Mouse (Mus musculus) retina, embryonic 14.5 days (tissue): ENCODE data around the gene Fam81b.
"Not testable (repeated sequence)": the region's sequence is repeated elsewhere in the genome, so short reads cannot be mapped to it uniquely, and the experiment has no call there.

ENCODE experiments used
- DNase-seq: peaks from one replicate; pipeline ENCODE4 v3.0.0-alpha.2; 2015; ENCODE audit warnings: low spot score

Gene Fam81b

DNA sequence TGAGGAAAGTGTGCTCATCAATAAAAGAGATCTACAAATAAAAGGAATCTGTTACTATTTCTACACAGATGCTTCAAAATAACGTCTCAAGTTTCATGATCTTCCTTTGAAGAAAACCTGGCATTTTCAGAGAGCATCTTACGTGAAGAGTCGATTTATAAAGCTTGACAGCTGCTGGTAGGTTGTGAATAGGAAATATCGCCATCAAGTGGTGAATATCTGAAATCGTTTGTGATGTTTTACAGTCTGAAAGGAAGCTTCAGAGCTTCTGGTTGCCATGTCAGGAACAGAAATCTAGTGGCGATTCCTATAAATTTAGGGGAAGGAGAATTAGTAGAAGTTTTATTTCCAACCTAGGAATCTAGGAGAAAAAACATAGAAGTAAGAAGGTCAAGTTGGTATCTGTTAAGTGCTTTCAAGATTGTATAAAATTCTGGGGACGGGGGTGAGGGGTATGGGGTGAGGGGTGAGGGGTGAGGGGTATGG is at the start of gene Fam81b:
TSS of gene Fam81b (minus strand) at position 436 of the 486 bp plus-strand sequence.
- peak; percentile 51 for DNase-seq

- DNase-seq: not testable (repeated sequence)
Measured at GRCm38 (mm10) chr13:76345941-76346340, 41.1 kb upstream of the Fam81b start.

GRCm38 (mm10) chr13:76318635-76319034 is 13.8 kb upstream of the Fam81b start:
- DNase-seq: no peak

GRCm38 (mm10) chr13:76311580-76311979 is 6.7 kb upstream of the Fam81b start:
- DNase-seq: no peak

GRCm38 (mm10) chr13:76308811-76309210 is 3.9 kb upstream of the Fam81b start:
- DNase-seq: no peak

DNA sequence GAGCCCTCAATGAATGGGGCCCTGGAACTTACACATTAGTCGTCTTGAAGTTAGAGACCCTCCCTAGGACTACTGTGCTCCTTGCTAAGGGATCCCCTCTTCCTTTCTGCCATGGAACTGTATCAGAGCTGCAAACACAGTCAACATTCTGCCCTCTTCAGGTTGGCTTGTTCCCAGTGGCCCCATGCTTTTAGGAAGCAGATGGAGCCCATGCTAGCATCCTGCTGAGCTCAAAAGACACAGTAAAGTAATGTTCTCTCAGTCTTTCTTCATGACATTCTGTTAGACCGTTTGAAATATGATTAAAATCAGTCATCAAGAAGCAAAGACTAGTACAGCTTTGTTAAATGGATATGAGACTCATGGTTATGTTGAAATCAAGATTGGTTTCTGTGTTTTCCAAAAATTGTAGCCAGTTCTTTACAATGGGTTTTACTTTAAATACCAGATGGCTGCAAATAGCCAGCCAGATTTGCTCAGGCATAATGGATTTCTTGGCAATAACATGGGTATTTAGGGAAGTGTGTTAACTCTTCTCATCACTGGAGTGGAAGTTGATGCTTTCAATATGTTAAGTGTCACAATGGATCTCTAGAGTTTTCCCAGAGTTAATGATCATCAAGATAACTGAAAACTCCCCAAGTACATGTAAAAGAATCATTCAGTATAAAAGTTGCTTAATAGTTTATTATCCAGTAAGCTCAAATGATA is 938 bp upstream of the Fam81b start:
- DNase-seq: peak; percentile 12

DNA sequence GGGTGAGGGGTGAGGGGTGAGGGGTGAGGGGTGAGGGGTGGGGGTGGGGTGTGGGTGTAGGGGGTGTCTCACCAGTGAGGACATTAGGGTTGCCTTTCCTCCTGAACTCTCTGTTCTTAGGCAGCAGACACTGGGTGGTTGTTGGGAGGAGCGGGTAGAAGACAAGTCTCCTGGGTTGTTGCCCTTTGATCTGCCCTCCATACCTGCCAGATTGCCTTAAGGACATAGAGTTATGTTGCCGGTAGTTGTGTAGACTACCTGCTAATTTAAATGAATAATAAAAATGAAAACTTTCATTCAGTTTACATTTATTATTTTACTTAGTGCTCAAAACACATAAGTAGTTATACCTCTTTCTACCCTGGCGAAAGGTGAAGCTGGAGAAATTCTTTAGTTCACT is 369 bp upstream of the Fam81b start:
- no peak for DNase-seq

GRCm38 (mm10) chr13:76304201-76304600 is 671 bp downstream of the Fam81b start:
- DNase-seq: no peak

DNA sequence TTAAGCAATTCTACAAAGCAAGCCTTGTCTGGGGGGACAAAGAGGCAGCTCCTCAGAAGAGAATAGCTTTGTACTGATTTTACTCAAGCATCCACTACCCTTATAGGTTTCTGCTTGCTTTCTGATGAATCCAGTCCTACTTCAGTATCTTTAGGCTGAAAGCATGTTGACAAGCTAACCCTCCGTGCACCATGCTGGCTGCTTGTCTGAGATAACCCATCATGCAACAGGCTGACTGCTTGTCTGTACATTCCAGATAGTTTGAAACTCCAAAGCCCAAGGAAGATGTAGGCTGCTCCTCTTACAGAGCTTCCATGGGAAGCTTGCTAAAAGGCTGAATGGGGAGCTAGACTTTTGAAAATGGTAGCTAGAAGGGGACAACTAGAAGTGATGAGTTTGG is 1.7 kb downstream of the Fam81b start:
- DNase-seq: no peak

- DNase-seq: no peak
Measured at GRCm38 (mm10) chr13:76302056-76302455, 2.8 kb downstream of the Fam81b start.

DNA sequence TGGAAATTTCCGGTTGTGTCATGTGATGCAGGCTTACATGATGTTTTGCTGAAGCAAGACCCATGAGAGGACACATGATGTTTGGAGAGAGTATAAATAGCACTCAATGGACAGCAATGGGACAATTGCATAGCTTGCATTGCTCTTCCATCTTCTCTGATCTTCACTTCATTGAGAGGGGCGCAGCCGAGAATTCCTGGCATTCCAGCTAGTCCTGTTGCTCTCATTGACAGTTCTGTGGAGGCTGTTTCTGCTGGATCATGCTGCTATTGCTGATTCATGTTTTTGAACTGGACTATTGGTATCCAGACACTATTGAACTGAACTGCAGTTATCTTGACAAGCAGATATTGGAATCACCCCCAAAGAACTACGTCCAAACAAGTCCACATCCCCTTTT is 12.8 kb downstream of the Fam81b start:
- no peak for DNase-seq

DNA sequence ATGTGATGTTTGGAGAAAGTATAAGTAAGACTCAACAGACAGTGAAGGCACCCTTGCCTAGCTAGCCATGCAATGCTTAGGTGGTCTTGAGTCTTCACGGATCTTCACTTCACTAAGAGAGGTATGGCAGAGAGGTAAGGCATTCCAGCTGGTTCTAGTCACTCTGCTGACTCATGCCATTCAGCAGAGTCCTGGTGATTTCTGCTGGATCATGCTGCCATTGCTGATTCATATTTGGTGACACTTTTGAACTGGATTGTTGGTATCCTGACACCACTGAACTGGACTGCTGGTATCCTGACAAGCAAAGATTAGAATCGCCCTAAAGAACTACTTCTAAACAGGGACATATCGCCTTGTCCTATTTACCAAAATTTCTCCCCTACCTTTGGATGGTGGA is 20.3 kb downstream of the Fam81b start:
- no peak for DNase-seq

DNA sequence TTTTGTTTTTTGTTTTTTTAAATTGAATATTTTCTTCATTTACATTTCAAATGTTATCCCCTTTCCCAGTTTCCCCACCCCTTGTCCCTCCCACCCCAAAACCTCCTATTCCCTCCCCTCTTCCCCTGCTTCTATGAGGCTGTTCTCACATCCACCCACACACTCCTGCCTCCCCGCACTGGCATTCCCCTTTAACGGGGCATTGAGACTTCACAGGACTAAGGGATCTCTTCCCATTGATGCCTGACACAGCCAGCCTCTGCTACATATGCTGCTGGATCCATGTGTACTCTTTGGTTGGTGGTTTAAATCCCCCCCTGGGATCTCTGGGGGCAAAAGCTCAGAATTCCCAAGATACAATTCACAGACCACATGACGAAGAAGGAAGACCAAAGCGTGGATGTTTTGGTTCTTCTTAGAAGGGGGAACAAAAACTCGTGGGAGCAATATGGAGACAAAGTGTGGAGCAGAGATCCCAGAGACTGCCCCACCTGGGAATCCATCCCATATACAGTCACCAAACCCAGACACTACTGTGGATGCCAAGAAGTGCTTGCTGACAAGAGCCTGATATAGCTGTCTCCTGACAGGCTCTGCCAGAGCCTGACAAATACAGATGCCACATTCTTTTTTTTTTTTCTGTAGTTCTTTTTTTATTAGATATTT is 40.4 kb downstream of the Fam81b start:
- no peak for DNase-seq

- DNase-seq: no peak
Measured at GRCm38 (mm10) chr13:76258766-76259165, 46.1 kb downstream of the Fam81b start.

DNA sequence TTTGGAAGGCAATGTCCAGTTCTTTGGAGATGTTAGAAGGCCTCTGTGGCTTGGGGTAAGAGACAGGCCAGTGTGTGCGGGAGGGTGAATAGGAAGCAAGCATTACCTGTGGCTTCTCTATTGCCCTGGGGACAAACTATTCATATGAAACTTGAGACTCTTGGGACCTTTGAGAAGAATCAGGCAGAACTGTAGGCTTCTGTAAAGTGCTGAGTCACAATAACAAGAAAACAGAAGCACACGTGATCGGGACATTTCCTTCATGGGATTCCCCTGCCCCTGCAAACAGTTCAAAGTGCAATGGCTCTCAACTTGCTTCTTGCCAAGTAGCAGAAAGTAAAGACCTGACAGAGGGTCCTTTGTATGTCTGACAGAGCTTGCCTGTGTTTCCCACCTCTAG is 48.5 kb downstream of the Fam81b start:
- DNase-seq: no peak

DNA sequence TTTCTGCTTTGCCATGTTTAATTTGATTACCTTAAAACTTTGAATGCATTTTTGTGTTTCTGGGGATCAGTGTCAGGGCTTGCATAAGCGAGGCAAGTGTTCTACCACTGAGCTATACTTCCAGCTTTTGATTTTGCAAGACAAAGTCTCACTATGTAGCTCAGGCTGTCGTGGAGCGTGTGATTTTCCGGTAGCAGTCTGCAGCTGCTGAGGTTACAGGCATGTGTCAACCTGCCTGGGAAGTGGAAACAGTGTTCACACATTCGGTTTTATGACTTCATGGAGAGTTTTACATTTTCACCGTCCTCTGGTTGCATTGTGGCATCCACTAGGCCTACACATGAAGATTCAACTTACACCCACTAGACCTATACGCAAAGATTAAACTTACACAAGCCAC is 54.8 kb downstream of the Fam81b start:
- DNase-seq: no peak

GRCm38 (mm10) chr13:76249066-76249465 is 55.8 kb downstream of the Fam81b start:
- DNase-seq: no peak

GRCm38 (mm10) chr13:76215397-76215796 is 89.5 kb downstream of the Fam81b start:
- peak; percentile 61 for DNase-seq

GRCm38 (mm10) chr13:76214928-76215327 is 89.9 kb downstream of the Fam81b start:
- no peak for DNase-seq

- DNase-seq: no peak
Measured at GRCm38 (mm10) chr13:76199943-76200342, 104.9 kb downstream of the Fam81b start.

DNA sequence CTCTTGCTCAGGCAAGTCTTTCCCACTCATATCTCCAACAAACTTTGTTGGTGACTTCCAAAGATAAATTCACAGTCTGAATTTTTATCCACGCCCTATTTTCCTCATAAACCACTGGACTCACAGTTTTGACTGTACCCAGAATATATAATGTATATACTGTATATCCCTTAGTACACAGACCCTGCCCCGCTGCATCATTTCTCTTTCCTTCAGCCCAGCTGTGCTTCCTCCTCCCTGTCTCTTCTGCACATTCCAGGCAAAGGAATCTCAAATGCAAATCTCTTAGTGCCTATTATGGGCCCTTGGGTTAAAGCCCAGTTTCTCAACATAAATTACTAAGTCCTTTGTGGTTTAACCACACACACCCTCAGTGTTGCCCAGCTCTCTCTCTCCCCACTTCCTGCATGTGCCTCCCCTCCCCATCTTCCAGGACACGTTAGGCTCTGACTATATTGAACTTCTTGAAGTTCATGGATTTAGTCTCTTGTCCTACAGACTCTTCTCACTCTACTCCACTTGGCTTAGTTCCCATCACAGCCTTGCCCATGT is 107.5 kb downstream of the Fam81b start:
- DNase-seq: no peak

DNA sequence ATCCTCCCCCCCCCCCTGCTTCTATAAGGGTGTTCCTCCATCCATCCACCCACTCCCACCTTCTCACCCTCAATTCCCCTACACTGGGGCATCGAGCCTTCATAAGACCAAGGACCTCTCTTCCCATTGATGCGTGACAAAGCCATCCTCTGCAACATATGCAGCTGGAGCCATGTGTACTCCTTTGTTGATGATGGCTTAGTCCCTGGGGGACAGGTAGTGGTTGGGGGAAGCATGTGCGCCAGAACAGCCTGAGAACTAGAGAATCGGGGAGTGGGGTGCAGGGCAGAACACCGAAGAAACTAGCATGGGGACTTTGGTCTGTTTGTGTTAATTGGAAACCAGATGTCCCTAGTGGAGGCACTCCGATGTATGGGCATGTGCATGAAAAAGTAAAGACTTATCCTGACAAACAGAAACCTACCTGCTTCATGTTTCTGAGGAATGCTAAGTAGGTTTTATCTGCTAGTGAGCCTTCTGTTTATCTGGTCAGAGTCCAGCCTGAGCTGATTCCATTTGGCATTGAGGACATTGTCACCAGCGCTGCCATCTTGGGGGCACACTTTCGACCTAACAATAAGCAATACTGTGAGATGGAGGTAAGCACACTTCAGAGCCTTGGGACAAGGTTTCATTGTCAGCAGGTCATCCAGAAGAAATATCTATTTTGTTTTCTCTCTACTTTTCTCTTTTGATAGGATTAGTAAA is 109.3 kb downstream of the Fam81b start:
- no peak for DNase-seq

DNA sequence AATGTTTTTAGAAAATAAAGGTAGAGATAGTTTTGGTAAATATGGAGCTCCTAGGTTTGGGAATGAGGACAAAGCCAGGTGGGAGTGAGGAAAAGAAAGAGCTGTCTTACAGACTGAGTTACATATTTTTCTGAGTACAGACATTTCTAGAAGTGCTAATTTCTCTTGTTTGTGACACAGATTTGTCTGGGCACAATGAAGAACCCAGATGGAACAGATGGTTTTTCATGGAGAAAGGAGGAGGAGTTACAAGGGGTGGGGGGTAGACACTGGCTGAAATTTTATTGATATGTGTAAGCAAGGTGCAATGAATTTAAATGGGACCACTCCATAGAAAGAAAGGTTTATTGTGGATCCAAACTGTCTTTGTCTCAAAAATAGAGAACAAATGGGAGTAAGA is 109.9 kb downstream of the Fam81b start:
- no peak for DNase-seq
